Mouse (Mus musculus): ENCODE data around the gene Fstl4. TPM values are rescaled to one million over a fixed set of nuclear protein-coding genes. Genes with fewer than 3 reads are reported as not detected.

Fstl4 gene
- polyA plus RNA-seq, 1 experiment from 2014 or later, result 9.1 TPM

- Histone ChIP-seq H3K36me3 (ENCODE audit: control insufficient read depth, insufficient read depth, low read length) (no peaks in the 10 kb centered on the region), H3K27me3 (ENCODE audit: control insufficient read depth, insufficient read depth, low read length) (no peaks in the 10 kb centered on the region), H3K4me1 (ENCODE audit: control insufficient read depth, insufficient read depth, low read length) (no peaks in the 10 kb centered on the region), H3K27ac (ENCODE audit: low read depth, low read length) (no peak overlapping the region), H3K9me3 (replicated peaks; ENCODE audit: control insufficient read depth, low read length) (no peaks in the 10 kb centered on the region), H3K4me2 (no peak overlapping the region), H3K9ac (ENCODE audit: low read depth, low read length) (no peak overlapping the region), H3K4me3 (ENCODE audit: low read depth, low read length) (no peak overlapping the region)
- no peak for ATAC-seq (replicated peaks; ENCODE audit: insufficient number of reproducible peaks, low FRiP score, low TSS enrichment)
- 74% methylated on average over 4 of the region's 4 CpGs for WGBS (ENCODE audit: insufficient replicate concordance)
Measured at GRCm38 (mm10) chr11:53115711-53116110, 351.3 kb downstream of the Fstl4 start.

- H3K27ac ChIP-seq (ENCODE audit: low read depth, low read length), result no peak overlapping the region
Measured at GRCm38 (mm10) chr11:53116356-53116755, 351.9 kb downstream of the Fstl4 start.

GRCm38 (mm10) chr11:53118226-53118965 is 354.0 kb downstream of the Fstl4 start:
- 80% methylated on average over 11 of the region's 11 CpGs for WGBS (ENCODE audit: insufficient replicate concordance)
- Histone ChIP-seq H3K27ac (ENCODE audit: low read depth, low read length) (no peak overlapping the region), H3K4me1 (ENCODE audit: control insufficient read depth, insufficient read depth, low read length) (no peaks in the 10 kb centered on the region), H3K36me3 (ENCODE audit: control insufficient read depth, insufficient read depth, low read length) (no peaks in the 10 kb centered on the region), H3K27me3 (ENCODE audit: control insufficient read depth, insufficient read depth, low read length) (no peaks in the 10 kb centered on the region), H3K9ac (ENCODE audit: low read depth, low read length) (no peak overlapping the region), H3K4me2 (no peak overlapping the region), H3K9me3 (replicated peaks; ENCODE audit: control insufficient read depth, low read length) (no peaks in the 10 kb centered on the region), H3K4me3 (ENCODE audit: low read depth, low read length) (no peak overlapping the region)
- ATAC-seq (replicated peaks; ENCODE audit: insufficient number of reproducible peaks, low FRiP score, low TSS enrichment), result no peak

More at GRCm38 (mm10) chr11:53116356-53116755, 351.9 kb downstream of the Fstl4 start:
- WGBS (ENCODE audit: insufficient replicate concordance), result 56% methylated on average over 2 of the region's 2 CpGs
- no peak for ATAC-seq (replicated peaks; ENCODE audit: insufficient number of reproducible peaks, low FRiP score, low TSS enrichment)
- no peaks in the 10 kb centered on the region for H3K9me3 ChIP-seq (replicated peaks; ENCODE audit: control insufficient read depth, low read length)
- H3K36me3 ChIP-seq (ENCODE audit: control insufficient read depth, insufficient read depth, low read length), result no peaks in the 10 kb centered on the region
- H3K9ac ChIP-seq (ENCODE audit: low read depth, low read length), result no peak overlapping the region
- no peak overlapping the region for H3K4me2 ChIP-seq
- no peaks in the 10 kb centered on the region for H3K4me1 ChIP-seq (ENCODE audit: control insufficient read depth, insufficient read depth, low read length)
- no peak overlapping the region for H3K4me3 ChIP-seq (ENCODE audit: low read depth, low read length)
- no peaks in the 10 kb centered on the region for H3K27me3 ChIP-seq (ENCODE audit: control insufficient read depth, insufficient read depth, low read length)

- 79% methylated on average over 5 of the region's 5 CpGs for WGBS (ENCODE audit: insufficient replicate concordance)
- no peaks in the 10 kb centered on the region for H3K9me3 ChIP-seq (replicated peaks; ENCODE audit: control insufficient read depth, low read length)
- no peaks in the 10 kb centered on the region for H3K27me3 ChIP-seq (ENCODE audit: control insufficient read depth, insufficient read depth, low read length)
- no peak overlapping the region for H3K27ac ChIP-seq (ENCODE audit: low read depth, low read length)
- H3K9ac ChIP-seq (ENCODE audit: low read depth, low read length), result no peak overlapping the region
- H3K4me2 ChIP-seq, result no peak overlapping the region
- no peak for ATAC-seq (replicated peaks; ENCODE audit: insufficient number of reproducible peaks, low FRiP score, low TSS enrichment)
- H3K4me3 ChIP-seq (ENCODE audit: low read depth, low read length), result no peak overlapping the region
- H3K36me3 ChIP-seq (ENCODE audit: control insufficient read depth, insufficient read depth, low read length), result no peaks in the 10 kb centered on the region
- no peaks in the 10 kb centered on the region for H3K4me1 ChIP-seq (ENCODE audit: control insufficient read depth, insufficient read depth, low read length)
Measured at GRCm38 (mm10) chr11:53119966-53120365, 355.5 kb downstream of the Fstl4 start.

GRCm38 (mm10) chr11:53121208-53121607 is 356.8 kb downstream of the Fstl4 start:
- no peaks in the 10 kb centered on the region for H3K9me3 ChIP-seq (replicated peaks; ENCODE audit: control insufficient read depth, low read length)

GRCm38 (mm10) chr11:53124799-53125198 is 360.4 kb downstream of the Fstl4 start:
- Histone ChIP-seq H3K4me1 (ENCODE audit: control insufficient read depth, insufficient read depth, low read length) (no peaks in the 10 kb centered on the region), H3K27ac (ENCODE audit: low read depth, low read length) (no peak overlapping the region), H3K36me3 (ENCODE audit: control insufficient read depth, insufficient read depth, low read length) (no peaks in the 10 kb centered on the region), H3K9me3 (replicated peaks; ENCODE audit: control insufficient read depth, low read length) (no peaks in the 10 kb centered on the region), H3K27me3 (ENCODE audit: control insufficient read depth, insufficient read depth, low read length) (no peaks in the 10 kb centered on the region), H3K4me3 (ENCODE audit: low read depth, low read length) (no peak overlapping the region), H3K4me2 (no peak overlapping the region), H3K9ac (ENCODE audit: low read depth, low read length) (no peak overlapping the region)
- WGBS (ENCODE audit: insufficient replicate concordance), result 82% methylated on average over 2 of the region's 2 CpGs
- ATAC-seq (replicated peaks; ENCODE audit: insufficient number of reproducible peaks, low FRiP score, low TSS enrichment), result no peak

More at GRCm38 (mm10) chr11:53121208-53121607, 356.8 kb downstream of the Fstl4 start:
- no peaks in the 10 kb centered on the region for H3K4me1 ChIP-seq (ENCODE audit: control insufficient read depth, insufficient read depth, low read length)
- no peak overlapping the region for H3K9ac ChIP-seq (ENCODE audit: low read depth, low read length)
- no peaks in the 10 kb centered on the region for H3K27me3 ChIP-seq (ENCODE audit: control insufficient read depth, insufficient read depth, low read length)
- no peak overlapping the region for H3K4me3 ChIP-seq (ENCODE audit: low read depth, low read length)
- no peak overlapping the region for H3K27ac ChIP-seq (ENCODE audit: low read depth, low read length)
- no peak for ATAC-seq (replicated peaks; ENCODE audit: insufficient number of reproducible peaks, low FRiP score, low TSS enrichment)
- H3K36me3 ChIP-seq (ENCODE audit: control insufficient read depth, insufficient read depth, low read length), result no peaks in the 10 kb centered on the region
- WGBS (ENCODE audit: insufficient replicate concordance), result 35% methylated on average over 1 of the region's 1 CpGs
- H3K4me2 ChIP-seq, result no peak overlapping the region

- Histone ChIP-seq H3K4me1 (ENCODE audit: control insufficient read depth, insufficient read depth, low read length) (no peaks in the 10 kb centered on the region), H3K9ac (ENCODE audit: low read depth, low read length) (no peak overlapping the region), H3K9me3 (replicated peaks; ENCODE audit: control insufficient read depth, low read length) (no peaks in the 10 kb centered on the region), H3K4me3 (ENCODE audit: low read depth, low read length) (no peak overlapping the region), H3K27ac (ENCODE audit: low read depth, low read length) (no peak overlapping the region), H3K4me2 (no peak overlapping the region), H3K36me3 (ENCODE audit: control insufficient read depth, insufficient read depth, low read length) (no peaks in the 10 kb centered on the region), H3K27me3 (ENCODE audit: control insufficient read depth, insufficient read depth, low read length) (no peaks in the 10 kb centered on the region)
- 46% methylated on average over 6 of the region's 6 CpGs for WGBS (ENCODE audit: insufficient replicate concordance)
- ATAC-seq (replicated peaks; ENCODE audit: insufficient number of reproducible peaks, low FRiP score, low TSS enrichment), result no peak
Measured at GRCm38 (mm10) chr11:53126660-53127059, 362.2 kb downstream of the Fstl4 start.

GRCm38 (mm10) chr11:53128661-53129060 is 364.2 kb downstream of the Fstl4 start:
- no peaks in the 10 kb centered on the region for H3K9me3 ChIP-seq (replicated peaks; ENCODE audit: control insufficient read depth, low read length)
- 72% methylated on average over 2 of the region's 2 CpGs for WGBS (ENCODE audit: insufficient replicate concordance)
- 0 out of 2 replicates have a peak, but pooled peaks cover 3% of the 10 kb centered on the region for H3K4me1 ChIP-seq (ENCODE audit: control insufficient read depth, insufficient read depth, low read length)
- no peaks in the 10 kb centered on the region for H3K27me3 ChIP-seq (ENCODE audit: control insufficient read depth, insufficient read depth, low read length)
- no peak for ATAC-seq (replicated peaks; ENCODE audit: insufficient number of reproducible peaks, low FRiP score, low TSS enrichment)
- no peak overlapping the region for H3K4me3 ChIP-seq (ENCODE audit: low read depth, low read length)
- no peak overlapping the region for H3K9ac ChIP-seq (ENCODE audit: low read depth, low read length)
- no peaks in the 10 kb centered on the region for H3K36me3 ChIP-seq (ENCODE audit: control insufficient read depth, insufficient read depth, low read length)
- no peak overlapping the region for H3K4me2 ChIP-seq
- H3K27ac ChIP-seq (ENCODE audit: low read depth, low read length), result no peak overlapping the region

All from heart, embryonic 11.5 days (tissue).